Comparison of ENCODE assay signal across 8 mouse cellular contexts in the genomic region with DNA sequence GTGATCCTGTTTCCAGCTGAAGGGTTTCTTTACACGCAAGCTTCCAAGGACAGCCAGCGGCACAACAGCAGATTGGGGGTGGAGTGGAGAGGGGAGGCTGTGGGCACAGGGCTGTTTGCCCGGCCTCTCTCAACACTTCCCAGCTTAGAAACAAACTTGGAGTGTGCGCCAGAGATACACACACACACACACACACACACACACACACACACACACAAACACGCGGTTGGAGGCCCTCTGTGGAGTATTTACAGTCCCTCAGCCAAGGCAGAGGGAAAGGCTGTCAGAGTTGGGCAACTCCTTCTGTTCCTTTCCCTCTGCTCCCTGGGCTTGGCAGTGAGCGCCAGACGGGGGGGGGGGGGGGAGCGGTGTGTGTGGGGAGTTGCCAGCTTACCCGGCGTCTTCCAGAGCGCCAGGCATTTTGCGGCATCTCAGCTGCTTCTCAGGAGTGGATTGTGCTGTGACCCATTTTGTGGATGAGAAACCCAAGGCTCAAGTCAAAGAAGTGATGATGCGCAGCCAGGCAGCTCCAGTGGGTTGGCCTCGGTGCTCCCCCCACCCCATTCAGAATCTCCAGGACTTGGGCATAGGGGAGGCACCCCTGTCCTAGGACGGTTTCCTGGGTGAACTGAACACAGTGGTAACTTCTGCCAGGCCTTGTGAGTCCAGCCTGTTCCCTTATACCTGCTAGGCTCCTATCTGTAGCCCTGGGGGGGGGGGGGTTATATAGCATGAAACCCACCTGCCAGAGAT. TPM values are rescaled to one million over a fixed set of nuclear protein-coding genes. Genes with fewer than 3 reads are reported as not detected.
DNase-seq lines count a peak whose midpoint lies in the region; ATAC-seq and TF ChIP-seq lines count a peak whose summit lies in the region.

No protein-coding gene starts in this region.

- H3K27ac ChIP-seq in embryonic facial prominence, embryonic 15.5 days (replicated peaks): no peak overlapping the region
- no peak overlapping the region for H3K27ac ChIP-seq in heart, postnatal 0 days (ENCODE audit: low read depth)
- H3K27ac ChIP-seq in layer of hippocampus, adult 2 months: no peak overlapping the region
- H3K27ac ChIP-seq in liver, postnatal 0 days (ENCODE audit: low read depth): 0 out of 2 replicates have a peak overlapping the region, but pooled peaks have one; percentile 51

- peak overlapping the region; percentile 100 for H3K4me2 ChIP-seq in embryonic facial prominence, embryonic 15.5 days (replicated peaks)
- H3K4me2 ChIP-seq in heart, postnatal 0 days (ENCODE audit: low read depth, low read length): peak overlapping the region; percentile 96
- H3K4me2 ChIP-seq in liver, postnatal 0 days (ENCODE audit: low read depth, low read length): peak overlapping the region; percentile 87

- WGBS in embryonic facial prominence, embryonic 15.5 days: 15% methylated on average over 12 of the region's 16 CpGs
- WGBS in heart, postnatal 0 days: 37% methylated on average over 12 of the region's 16 CpGs
- WGBS in liver, postnatal 0 days (ENCODE audit: insufficient replicate concordance): 57% methylated on average over 11 of the region's 16 CpGs

- H3K4me3 ChIP-seq in embryonic facial prominence, embryonic 15.5 days (replicated peaks): 0 out of 2 replicates have a peak overlapping the region, but pooled peaks have one; percentile 39
- peak overlapping the region; percentile 68 for H3K4me3 ChIP-seq in heart, postnatal 0 days (ENCODE audit: low read depth, low read length)
- H3K4me3 ChIP-seq in layer of hippocampus, adult 2 months: peak overlapping the region; percentile 8; the same call in 1 of the 2 replicates
- peak overlapping the region; percentile 69 for H3K4me3 ChIP-seq in liver, postnatal 0 days (ENCODE audit: low read depth, low read length)

- 0 out of 2 replicates have a peak, but pooled peaks have one; percentile 40 for TF ChIP-seq EP300 in heart, postnatal 0 days (IDR thresholded peaks at IDR 0.05; ENCODE audit: low read depth)
- no peak for TF ChIP-seq EP300 in liver, postnatal 0 days (IDR thresholded peaks at IDR 0.05; ENCODE audit: low read depth)

- no peaks in the 10 kb centered on the region for H3K9me3 ChIP-seq in embryonic facial prominence, embryonic 15.5 days (replicated peaks)
- H3K9me3 ChIP-seq in heart, postnatal 0 days (replicated peaks; ENCODE audit: control insufficient read depth, low read length): no peaks in the 10 kb centered on the region
- no peaks in the 10 kb centered on the region for H3K9me3 ChIP-seq in liver, postnatal 0 days (ENCODE audit: low read length)

- ATAC-seq in cerebellum, adult (ENCODE audit: insufficient number of reproducible peaks, low FRiP score, low TSS enrichment): no peak
- no peak; the same call in 1 of the 2 replicates for ATAC-seq in embryonic facial prominence, embryonic 15.5 days (ENCODE audit: insufficient number of reproducible peaks, low FRiP score, low TSS enrichment, low read depth)
- ATAC-seq in heart, postnatal 0 days (ENCODE audit: insufficient read depth, low read depth): peak; percentile 39
- no peak for ATAC-seq in liver, postnatal 0 days

- no peaks in the 10 kb centered on the region for H3K36me3 ChIP-seq in embryonic facial prominence, embryonic 15.5 days
- no peaks in the 10 kb centered on the region for H3K36me3 ChIP-seq in heart, postnatal 0 days (replicated peaks; ENCODE audit: control insufficient read depth, insufficient read depth, low read length)
- no peaks in the 10 kb centered on the region for H3K36me3 ChIP-seq in liver, postnatal 0 days (replicated peaks; ENCODE audit: insufficient read depth, low read length)

- no peak for TF ChIP-seq CTCF in heart, postnatal 0 days (IDR thresholded peaks at IDR 0.05; ENCODE audit: low read depth)
- no peak for TF ChIP-seq CTCF in layer of hippocampus, adult 2 months (conservative IDR thresholded peaks at IDR 0.05)
- no peak for TF ChIP-seq CTCF in liver, postnatal 0 days (IDR thresholded peaks at IDR 0.05; ENCODE audit: low read depth)

- H3K4me1 ChIP-seq in embryonic facial prominence, embryonic 15.5 days: peaks cover 72% of the 10 kb centered on the region
- peaks cover 46% of the 10 kb centered on the region for H3K4me1 ChIP-seq in heart, postnatal 0 days (ENCODE audit: control insufficient read depth, insufficient read depth)
- peaks cover 45% of the 10 kb centered on the region for H3K4me1 ChIP-seq in liver, postnatal 0 days (ENCODE audit: insufficient read depth)

- peak; percentile 64 for DNase-seq in cerebellum, adult 11-12 months
- peak; percentile 75 for DNase-seq in heart, postnatal 0 days (ENCODE audit: low spot score)
- DNase-seq in layer of hippocampus, adult 2 months (ENCODE audit: low spot score in 2 of 2): peak; percentile 76 to 79
- DNase-seq in liver, postnatal 0 days: no peak
- peak; percentile 23 for DNase-seq in retina, embryonic 14.5 days (ENCODE audit: low spot score)
- no peak for DNase-seq in embryo, embryonic 11 days

- no peak overlapping the region for H3K9ac ChIP-seq in embryonic facial prominence, embryonic 15.5 days
- no peak overlapping the region for H3K9ac ChIP-seq in heart, postnatal 0 days (replicated peaks; ENCODE audit: low read depth, low read length)
- no peak overlapping the region; the same call in 1 of the 2 replicates for H3K9ac ChIP-seq in liver, postnatal 0 days (replicated peaks)

- H3K27me3 ChIP-seq in embryonic facial prominence, embryonic 15.5 days: peaks cover 39% of the 10 kb centered on the region
- peaks cover 30% of the 10 kb centered on the region; the same call in 1 of the 2 replicates for H3K27me3 ChIP-seq in heart, postnatal 0 days (ENCODE audit: control insufficient read depth, insufficient read depth, low read length)
- H3K27me3 ChIP-seq in liver, postnatal 0 days (ENCODE audit: insufficient read depth, low read length): peaks cover 30% of the 10 kb centered on the region

RNA-seq across cellular contexts. Expression of gene Fam222a, which starts 2.3 kb away (rescaled TPM):
- 1.5 and 1.9 TPM in 2 replicates for polyA plus RNA-seq in embryonic facial prominence, embryonic 15.5 days (2015; fragmentation: Nextera tagmentation; extraction: Ambion mirVana)
- total RNA-seq in heart, postnatal 0 days (2014; rRNA removed; ENCODE audit: low replicate concordance): 0.97 and 5.0 TPM in 2 replicates
- polyA plus RNA-seq in heart, postnatal 0 days (2015; fragmentation: Nextera tagmentation; extraction: Ambion mirVana): 0.97 and 1.3 TPM in 2 replicates
- 1 to 10 TPM; 3.5 to 4.1 TPM for total RNA-seq in layer of hippocampus, adult 2 months (2021)
- 0.80 and 1.8 TPM in 2 replicates for polyA plus RNA-seq in liver, postnatal 0 days (2015; fragmentation: Nextera tagmentation; extraction: Ambion mirVana)

Comparison
In these comparisons a context has a peak if more than half of its experiments do, and no peak if none do; other contexts are left out.
1. DNase-seq: peak in cerebellum, adult 11-12 months (single experiment), heart, postnatal 0 days (single experiment), layer of hippocampus, adult 2 months (2 of 2) and retina, embryonic 14.5 days (single experiment); none in liver, postnatal 0 days (single experiment) and embryo, embryonic 11 days (single experiment).
2. H3K4me3 ChIP-seq: peak in every context shown above with its lines; median percentile 69 in liver, postnatal 0 days; 68 in heart, postnatal 0 days; 39 in embryonic facial prominence, embryonic 15.5 days; 8 in layer of hippocampus, adult 2 months.
3. Peak in every context shown above with its lines, with median percentiles within 50 percentile points of each other: H3K4me2 ChIP-seq.